Mouse (Mus musculus): ENCODE measurements at regions not wholly inside any gene's neighbourhood (a gene's known extent, or its start where the extent isn't known, plus 50 kb on each side); places are given as distances from the start of the nearest gene placed in this dataset.

GRCm38 (mm10) chr4:4920256-4920655 lies 127.1 kb upstream of the Impad1 start:
- ATAC-seq (ENCODE audit: low TSS enrichment), result no peak

DNA sequence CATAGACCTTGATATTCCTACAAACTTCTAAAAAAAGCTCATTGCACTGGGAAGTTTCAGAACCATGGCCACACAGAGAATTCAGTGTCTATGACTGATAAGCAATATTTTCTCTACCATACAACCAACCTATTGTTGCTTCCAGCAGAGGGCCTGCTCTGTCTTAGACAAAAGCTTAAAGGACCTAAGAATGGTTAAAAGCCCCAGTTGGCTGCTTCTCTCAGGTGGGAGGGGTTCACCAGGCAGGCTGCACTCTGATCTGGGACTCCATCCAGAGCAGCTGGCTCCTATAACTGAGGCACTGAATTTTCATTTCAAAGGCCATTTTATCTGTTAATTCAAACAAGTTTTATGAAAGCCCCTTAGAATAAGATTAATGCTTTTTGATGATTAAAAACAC lies 82.1 kb upstream of the Impad1 start:
- ATAC-seq (ENCODE audit: low TSS enrichment), result peak; percentile 34; the same call in 1 of the 2 replicates

- ATAC-seq (ENCODE audit: low TSS enrichment), result no peak
Measured at GRCm38 (mm10) chr4:4858345-4858744, 65.2 kb upstream of the Impad1 start.
